Mouse (Mus musculus): ENCODE results near the gene Usp12. TPM values are rescaled to one million over a fixed set of nuclear protein-coding genes. Genes with fewer than 3 reads are reported as not detected.
A peak's percentile ranks its signal among the peaks of the same experiment; 100 is the strongest.

Gene Usp12
- polyA plus RNA-seq, 1 experiment from 2014 or later, result 10.4 TPM

DNA sequence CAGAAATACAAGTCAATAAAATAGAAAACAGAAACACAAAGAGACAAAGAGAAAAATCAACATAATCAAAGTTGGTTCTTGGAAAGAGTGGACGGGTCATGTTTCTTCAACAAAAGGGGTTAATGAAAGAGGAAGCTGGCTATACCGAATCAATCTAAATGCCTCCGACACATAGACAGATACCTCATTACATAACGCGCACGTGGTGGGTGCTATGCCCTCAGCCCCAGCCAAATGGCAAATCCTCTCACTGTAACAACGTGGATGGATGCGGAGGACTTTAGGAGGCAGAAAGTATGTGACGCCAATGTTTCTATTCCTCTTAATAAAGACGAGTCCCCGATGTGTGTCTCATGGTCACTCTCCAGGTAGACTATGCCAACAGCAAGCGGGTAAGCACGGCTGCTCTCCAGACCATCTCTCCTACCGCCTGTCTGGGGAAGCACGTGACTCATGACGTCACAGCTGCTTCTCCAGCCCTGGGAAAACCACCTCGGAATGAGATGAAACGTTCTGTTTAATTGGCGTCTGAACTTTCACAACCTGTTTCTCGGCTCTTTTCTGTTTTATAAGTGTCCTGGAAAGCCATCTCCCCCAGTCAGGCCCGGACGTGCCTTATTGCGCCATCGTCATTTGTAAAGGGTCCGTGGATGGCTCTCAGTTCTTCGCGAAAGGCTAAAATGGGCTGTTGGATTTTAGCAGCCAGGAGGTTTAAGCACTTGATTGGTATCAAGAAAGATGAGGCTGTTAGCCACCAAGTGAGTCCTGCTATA, 75.0 kb downstream of the Usp12 start:
- no peaks in the 10 kb centered on the region for H3K9me3 ChIP-seq (ENCODE audit: control insufficient read depth, low read length)
- WGBS, result 75% methylated on average over 27 of the region's 27 CpGs
- H3K4me2 ChIP-seq (replicated peaks; ENCODE audit: low read depth), result no peak overlapping the region
- H3K27ac ChIP-seq (replicated peaks), result no peak overlapping the region
- DNase-seq (ENCODE audit: low spot score) (no peak), ATAC-seq (ENCODE audit: low FRiP score, low TSS enrichment) (no peak)
- no peaks in the 10 kb centered on the region for H3K27me3 ChIP-seq (ENCODE audit: control insufficient read depth, insufficient read depth, low read length)
- no peak overlapping the region for H3K4me3 ChIP-seq (ENCODE audit: low read depth, low read length)
- H3K36me3 ChIP-seq (ENCODE audit: control insufficient read depth, insufficient read depth, low read length), result no peaks in the 10 kb centered on the region
- no peaks in the 10 kb centered on the region for H3K4me1 ChIP-seq (replicated peaks; ENCODE audit: control insufficient read depth, insufficient read depth)
- H3K9ac ChIP-seq (ENCODE audit: low read length), result no peak overlapping the region
- TF ChIP-seq CTCF (IDR thresholded peaks at IDR 0.05; ENCODE audit: low read depth), result no peak
- TF ChIP-seq EP300 (optimal IDR thresholded peaks at IDR 0.05), result no peak

DNA sequence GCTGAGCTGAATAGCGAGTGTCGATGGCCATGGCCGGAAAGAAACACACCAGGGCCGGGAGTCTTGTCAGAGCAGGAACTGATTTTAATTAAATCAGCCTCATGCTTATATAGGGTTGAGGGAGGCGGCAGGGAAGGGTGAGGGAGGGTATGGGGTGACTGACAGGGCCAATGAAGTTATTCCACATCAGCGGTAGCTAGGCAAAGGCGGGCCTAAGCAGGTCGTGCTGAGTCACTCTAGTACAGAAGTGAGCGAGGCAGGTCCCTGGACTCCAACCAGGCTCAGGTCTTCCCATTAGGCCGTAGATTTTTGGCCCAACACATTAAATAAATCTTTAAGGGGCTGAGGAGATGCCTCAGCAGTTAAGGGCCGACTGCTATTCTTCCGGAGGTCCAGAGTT, 81.0 kb downstream of the Usp12 start:
- peak; percentile 37; the same call in 1 of the 2 replicates for ATAC-seq (ENCODE audit: low FRiP score, low TSS enrichment)
- 93% methylated on average over 12 of the region's 12 CpGs for WGBS
- TF ChIP-seq CTCF (IDR thresholded peaks at IDR 0.05; ENCODE audit: low read depth), result no peak
- no peak for TF ChIP-seq EP300 (optimal IDR thresholded peaks at IDR 0.05)
- no peaks in the 10 kb centered on the region for H3K9me3 ChIP-seq (ENCODE audit: control insufficient read depth, low read length)
- no peak overlapping the region for H3K27ac ChIP-seq (replicated peaks)
- no peaks in the 10 kb centered on the region for H3K4me1 ChIP-seq (replicated peaks; ENCODE audit: control insufficient read depth, insufficient read depth)
- H3K27me3 ChIP-seq (ENCODE audit: control insufficient read depth, insufficient read depth, low read length), result no peaks in the 10 kb centered on the region
- H3K4me3 ChIP-seq (ENCODE audit: low read depth, low read length), result no peak overlapping the region
- no peak for DNase-seq (ENCODE audit: low spot score)
- H3K9ac ChIP-seq (ENCODE audit: low read length), result no peak overlapping the region
- no peak overlapping the region for H3K4me2 ChIP-seq (replicated peaks; ENCODE audit: low read depth)
- no peaks in the 10 kb centered on the region for H3K36me3 ChIP-seq (ENCODE audit: control insufficient read depth, insufficient read depth, low read length)

GRCm38 (mm10) chr5:146713088-146713487, 81.7 kb downstream of the Usp12 start:
- Histone ChIP-seq H3K4me2 (replicated peaks; ENCODE audit: low read depth) (peak overlapping the region; percentile 25), H3K27ac (replicated peaks) (0 out of 2 replicates have a peak overlapping the region, but pooled peaks have one; percentile 9), H3K36me3 (ENCODE audit: control insufficient read depth, insufficient read depth, low read length) (no peaks in the 10 kb centered on the region), H3K27me3 (ENCODE audit: control insufficient read depth, insufficient read depth, low read length) (no peaks in the 10 kb centered on the region), H3K9ac (ENCODE audit: low read length) (no peak overlapping the region), H3K9me3 (ENCODE audit: control insufficient read depth, low read length) (no peaks in the 10 kb centered on the region), H3K4me1 (replicated peaks; ENCODE audit: control insufficient read depth, insufficient read depth) (no peaks in the 10 kb centered on the region), H3K4me3 (ENCODE audit: low read depth, low read length) (no peak overlapping the region)
- WGBS, result 45% methylated on average over 10 of the region's 10 CpGs
- TF ChIP-seq CTCF (IDR thresholded peaks at IDR 0.05; ENCODE audit: low read depth), result no peak
- no peak for TF ChIP-seq EP300 (optimal IDR thresholded peaks at IDR 0.05)
- ATAC-seq (ENCODE audit: low FRiP score, low TSS enrichment), result no peak; the same call in 1 of the 2 replicates
- DNase-seq (ENCODE audit: low spot score), result no peak

- H3K4me3 ChIP-seq (ENCODE audit: low read depth, low read length), result no peak overlapping the region
- no peak; the same call in 1 of the 2 replicates for ATAC-seq (ENCODE audit: low FRiP score, low TSS enrichment)
- H3K4me2 ChIP-seq (replicated peaks; ENCODE audit: low read depth), result peak overlapping the region; percentile 25; the same call in 1 of the 2 replicates
- 59% methylated on average over 18 of the region's 18 CpGs for WGBS
- 0 out of 2 replicates have a peak overlapping the region, but pooled peaks have one; percentile 9 for H3K27ac ChIP-seq (replicated peaks)
- DNase-seq (ENCODE audit: low spot score), result no peak
- no peak overlapping the region for H3K9ac ChIP-seq (ENCODE audit: low read length)
- no peaks in the 10 kb centered on the region for H3K4me1 ChIP-seq (replicated peaks; ENCODE audit: control insufficient read depth, insufficient read depth)
- no peaks in the 10 kb centered on the region for H3K9me3 ChIP-seq (ENCODE audit: control insufficient read depth, low read length)
- no peak for TF ChIP-seq CTCF (IDR thresholded peaks at IDR 0.05; ENCODE audit: low read depth)
- no peak for TF ChIP-seq EP300 (optimal IDR thresholded peaks at IDR 0.05)
- no peaks in the 10 kb centered on the region for H3K27me3 ChIP-seq (ENCODE audit: control insufficient read depth, insufficient read depth, low read length)
- no peaks in the 10 kb centered on the region for H3K36me3 ChIP-seq (ENCODE audit: control insufficient read depth, insufficient read depth, low read length)
Observed at GRCm38 (mm10) chr5:146712282-146712918, 82.4 kb downstream of the Usp12 start.

GRCm38 (mm10) chr5:146709361-146709760, 85.4 kb downstream of the Usp12 start:
- H3K27me3 ChIP-seq (ENCODE audit: control insufficient read depth, insufficient read depth, low read length), result no peaks in the 10 kb centered on the region
- ATAC-seq (ENCODE audit: low FRiP score, low TSS enrichment) (no peak), DNase-seq (ENCODE audit: low spot score) (no peak)
- no peak overlapping the region for H3K27ac ChIP-seq (replicated peaks)
- H3K4me3 ChIP-seq (ENCODE audit: low read depth, low read length), result no peak overlapping the region
- WGBS, result 33% methylated on average over 3 of the region's 3 CpGs
- no peaks in the 10 kb centered on the region for H3K4me1 ChIP-seq (replicated peaks; ENCODE audit: control insufficient read depth, insufficient read depth)
- H3K9me3 ChIP-seq (ENCODE audit: control insufficient read depth, low read length), result no peaks in the 10 kb centered on the region
- TF ChIP-seq EP300 (optimal IDR thresholded peaks at IDR 0.05) (no peak), CTCF (IDR thresholded peaks at IDR 0.05; ENCODE audit: low read depth) (no peak)
- H3K36me3 ChIP-seq (ENCODE audit: control insufficient read depth, insufficient read depth, low read length), result no peaks in the 10 kb centered on the region
- no peak overlapping the region for H3K4me2 ChIP-seq (replicated peaks; ENCODE audit: low read depth)
- H3K9ac ChIP-seq (ENCODE audit: low read length), result no peak overlapping the region

All from stomach, postnatal 0 days (tissue).